Mouse (Mus musculus) embryonic facial prominence, embryonic 11.5 days (tissue): ENCODE measurements at regions not wholly inside any gene's neighbourhood (a gene's known extent, or its start where the extent isn't known, plus 50 kb on each side); places are given as distances from the start of the nearest gene placed in this dataset.

Experiments
- ATAC-seq: fragments of 200-750 bp; cut with Nextera tagmentation; replicated peaks from 2 replicates; pipeline ENCODE4 v1.8.0; 2017; ENCODE audit warnings: low read depth; ENCODE audit not compliant: insufficient number of reproducible peaks, low FRiP score, low TSS enrichment
- DNase-seq: peaks from one replicate; pipeline ENCODE4 v3.0.0-alpha.2; 2015; ENCODE audit warnings: low spot score
- H3K27ac ChIP-seq: fragments of 300-500 bp; sonication (generic); replicated peaks from 2 replicates; pipeline ENCODE4 v1.5.1; 2014; ENCODE audit warnings: mild to moderate bottlenecking, low read depth, low read length, control low read depth
- H3K27me3 ChIP-seq: fragments of 300-500 bp; sonication (generic); 2 replicates; pipeline ENCODE4 v1.6.1; 2014; ENCODE audit warnings: mild to moderate bottlenecking, low read length, moderate library complexity, mixed read lengths; ENCODE audit not compliant: control insufficient read depth, insufficient read depth
- H3K36me3 ChIP-seq: fragments of 300-500 bp; sonication (generic); replicated peaks from 2 replicates; pipeline ENCODE4 v1.6.1; 2014; ENCODE audit warnings: low read depth, mild to moderate bottlenecking, low read length, moderate library complexity, mixed read lengths; ENCODE audit not compliant: control insufficient read depth, insufficient read depth
- H3K4me1 ChIP-seq: fragments of 300-500 bp; sonication (generic); 2 replicates; pipeline ENCODE4 v1.6.1; 2014; ENCODE audit warnings: low read length, mixed read lengths; ENCODE audit not compliant: control insufficient read depth, insufficient read depth
- H3K4me2 ChIP-seq: fragments of 300-500 bp; sonication (generic); 2 replicates; pipeline ENCODE4 v1.6.1; 2014; ENCODE audit warnings: low read depth, mild to moderate bottlenecking, control low read depth, low read length, moderate library complexity
- H3K4me3 ChIP-seq: fragments of 300-500 bp; sonication (generic); 2 replicates; pipeline ENCODE4 v1.5.1; 2014; ENCODE audit warnings: low read depth, low read length, control low read depth
- H3K9ac ChIP-seq: fragments of 300-500 bp; sonication (generic); replicated peaks from 2 replicates; pipeline ENCODE4 v1.6.1; 2014; ENCODE audit warnings: mild to moderate bottlenecking, control low read depth, low read length
- H3K9me3 ChIP-seq: fragments of 300-500 bp; sonication (generic); replicated peaks from 2 replicates; pipeline ENCODE4 v1.6.1; 2016; ENCODE audit warnings: mild to moderate bottlenecking, low read length, inconsistent platforms, mixed read lengths; ENCODE audit not compliant: control insufficient read depth
- WGBS: fragments of 180-500 bp; shearing (Covaris S2); extraction: QIAGEN DNeasy Blood & Tissue Kit; methylation state at CpG from one replicate; pipeline ENCODE4 v1.1.7; 2014; 5-methylcytosine and 5-hydroxymethylcytosine counted together

GRCm38 (mm10) chr8:117859734-117860133 is 58.0 kb upstream of the Mphosph6 start:
- no peak overlapping the region for H3K9ac ChIP-seq
- H3K36me3 ChIP-seq, result no peaks in the 10 kb centered on the region
- H3K4me2 ChIP-seq, result no peak overlapping the region; the same call in 1 of the 2 replicates
- no peaks in the 10 kb centered on the region for H3K9me3 ChIP-seq
- H3K27me3 ChIP-seq, result no peaks in the 10 kb centered on the region
- 5% methylated on average over 11 of the region's 11 CpGs for WGBS
- no peaks in the 10 kb centered on the region for H3K4me1 ChIP-seq
- H3K27ac ChIP-seq, result no peak overlapping the region
- ATAC-seq, result no peak
- no peak overlapping the region for H3K4me3 ChIP-seq
- no peak for DNase-seq

GRCm38 (mm10) chr8:117859095-117859494 is 57.4 kb upstream of the Mphosph6 start:
- Histone ChIP-seq H3K4me2 (no peak overlapping the region), H3K27ac (no peak overlapping the region), H3K4me1 (no peaks in the 10 kb centered on the region), H3K36me3 (no peaks in the 10 kb centered on the region), H3K27me3 (no peaks in the 10 kb centered on the region), H3K9ac (no peak overlapping the region), H3K9me3 (no peaks in the 10 kb centered on the region), H3K4me3 (no peak overlapping the region)
- 56% methylated on average over 7 of the region's 7 CpGs for WGBS
- DNase-seq, result no peak
- ATAC-seq, result no peak

GRCm38 (mm10) chr8:117856121-117856520 is 54.4 kb upstream of the Mphosph6 start:
- Histone ChIP-seq H3K4me3 (no peak overlapping the region), H3K36me3 (no peaks in the 10 kb centered on the region), H3K4me1 (no peaks in the 10 kb centered on the region), H3K27ac (no peak overlapping the region), H3K9ac (no peak overlapping the region), H3K27me3 (no peaks in the 10 kb centered on the region), H3K9me3 (no peaks in the 10 kb centered on the region), H3K4me2 (no peak overlapping the region)
- WGBS, result 90% methylated on average over 13 of the region's 13 CpGs
- no peak for ATAC-seq
- DNase-seq, result no peak

- WGBS, result 84% methylated on average over 7 of the region's 7 CpGs
- Histone ChIP-seq H3K4me3 (no peak overlapping the region), H3K4me1 (no peaks in the 10 kb centered on the region), H3K27ac (no peak overlapping the region), H3K36me3 (no peaks in the 10 kb centered on the region), H3K9me3 (no peaks in the 10 kb centered on the region), H3K4me2 (no peak overlapping the region), H3K9ac (no peak overlapping the region), H3K27me3 (no peaks in the 10 kb centered on the region)
- no peak for DNase-seq
- ATAC-seq, result no peak
Measured at GRCm38 (mm10) chr8:117854942-117855491, 53.3 kb upstream of the Mphosph6 start.

- DNase-seq, result no peak
- 70% methylated on average over 11 of the region's 11 CpGs for WGBS
Measured at GRCm38 (mm10) chr8:117854301-117854700, 52.6 kb upstream of the Mphosph6 start.

GRCm38 (mm10) chr8:117853408-117853807 is 51.7 kb upstream of the Mphosph6 start:
- ATAC-seq, result no peak

More at GRCm38 (mm10) chr8:117854301-117854700, 52.6 kb upstream of the Mphosph6 start:
- Histone ChIP-seq H3K36me3 (no peaks in the 10 kb centered on the region), H3K4me2 (no peak overlapping the region), H3K27me3 (no peaks in the 10 kb centered on the region), H3K27ac (no peak overlapping the region), H3K9ac (no peak overlapping the region), H3K9me3 (no peaks in the 10 kb centered on the region), H3K4me1 (no peaks in the 10 kb centered on the region), H3K4me3 (no peak overlapping the region)
- no peak for ATAC-seq

GRCm38 (mm10) chr8:117852521-117852920 is 50.8 kb upstream of the Mphosph6 start:
- no peak for DNase-seq
- no peak for ATAC-seq
- no peaks in the 10 kb centered on the region for H3K4me1 ChIP-seq

More at GRCm38 (mm10) chr8:117853408-117853807, 51.7 kb upstream of the Mphosph6 start:
- Histone ChIP-seq H3K4me3 (no peak overlapping the region), H3K9ac (no peak overlapping the region), H3K4me1 (no peaks in the 10 kb centered on the region), H3K27me3 (no peaks in the 10 kb centered on the region), H3K36me3 (no peaks in the 10 kb centered on the region), H3K27ac (no peak overlapping the region), H3K4me2 (no peak overlapping the region), H3K9me3 (no peaks in the 10 kb centered on the region)
- no peak for DNase-seq
- WGBS, result 59% methylated on average over 4 of the region's 4 CpGs

More at GRCm38 (mm10) chr8:117852521-117852920, 50.8 kb upstream of the Mphosph6 start:
- H3K27ac ChIP-seq, result no peak overlapping the region
- no peak overlapping the region for H3K4me3 ChIP-seq
- no peak overlapping the region for H3K4me2 ChIP-seq
- no peak overlapping the region for H3K9ac ChIP-seq
- no peaks in the 10 kb centered on the region for H3K9me3 ChIP-seq
- H3K27me3 ChIP-seq, result no peaks in the 10 kb centered on the region
- H3K36me3 ChIP-seq, result no peaks in the 10 kb centered on the region
- WGBS, result 86% methylated on average over 6 of the region's 6 CpGs
